Mouse (Mus musculus): ENCODE measurements around the gene Pax8. TPM values are rescaled to one million over a fixed set of nuclear protein-coding genes. Genes with fewer than 3 reads are reported as not detected.

Gene Pax8
- polyA plus RNA-seq, 2 experiments from 2014 or later: not detected

GRCm38 (mm10) chr2:24460808-24461127 is 14.6 kb downstream of the Pax8 start:
- ATAC-seq: no peak

GRCm38 (mm10) chr2:24460112-24460807 is 15.1 kb downstream of the Pax8 start:
- no peak for ATAC-seq

GRCm38 (mm10) chr2:24456841-24457240 is 18.6 kb downstream of the Pax8 start:
- no peak for ATAC-seq

GRCm38 (mm10) chr2:24455057-24455855 is 20.1 kb downstream of the Pax8 start:
- no peak for ATAC-seq

GRCm38 (mm10) chr2:24454429-24455011 is 20.9 kb downstream of the Pax8 start:
- ATAC-seq: no peak

GRCm38 (mm10) chr2:24453206-24453605 is 22.2 kb downstream of the Pax8 start:
- ATAC-seq: no peak

- ATAC-seq: no peak
These were observed 26.3 kb downstream of the Pax8 start for GRCm38 (mm10) chr2:24449111-24449510.

GRCm38 (mm10) chr2:24443256-24443790 is 32.1 kb downstream of the Pax8 start:
- ATAC-seq: no peak

- ATAC-seq: no peak
These were observed 33.0 kb downstream of the Pax8 start for GRCm38 (mm10) chr2:24442303-24442925.

GRCm38 (mm10) chr2:24441899-24442298 is 33.5 kb downstream of the Pax8 start:
- ATAC-seq: no peak

- no peak for ATAC-seq
These were observed 35.3 kb downstream of the Pax8 start for GRCm38 (mm10) chr2:24440056-24440455.

GRCm38 (mm10) chr2:24435699-24436098 is 39.7 kb downstream of the Pax8 start:
- no peak for ATAC-seq

- no peak for ATAC-seq
These were observed 40.7 kb downstream of the Pax8 start for GRCm38 (mm10) chr2:24434670-24435069.

- no peak for ATAC-seq
These were observed 45.6 kb downstream of the Pax8 start for GRCm38 (mm10) chr2:24429806-24430205.

- no peak for ATAC-seq
These were observed 47.3 kb downstream of the Pax8 start for GRCm38 (mm10) chr2:24427866-24428675.

- no peak for ATAC-seq
These were observed 49.8 kb downstream of the Pax8 start for GRCm38 (mm10) chr2:24425630-24426029.

GRCm38 (mm10) chr2:24422815-24423214 is 52.6 kb downstream of the Pax8 start:
- no peak for ATAC-seq

- no peak for ATAC-seq
These were observed 54.1 kb downstream of the Pax8 start for GRCm38 (mm10) chr2:24421211-24421863.

- no peak for ATAC-seq
These were observed 57.8 kb downstream of the Pax8 start for GRCm38 (mm10) chr2:24417564-24417963.

GRCm38 (mm10) chr2:24417106-24417505 is 58.3 kb downstream of the Pax8 start:
- ATAC-seq: no peak

GRCm38 (mm10) chr2:24416668-24417067 is 58.7 kb downstream of the Pax8 start:
- no peak for ATAC-seq

GRCm38 (mm10) chr2:24413677-24414076 is 61.7 kb downstream of the Pax8 start:
- ATAC-seq: no peak

Measured in CD4-positive, CD25-positive, alpha-beta regulatory T cell, adult 4 months (primary cell).